Mouse (Mus musculus) C2C12 (cell line): Measurements from ENCODE around the gene Sh3bp4.

Source experiments
- CEBPB ChIP-seq: IDR thresholded peaks from one replicate; pipeline ENCODE4 v1.6.1; 2011; ENCODE audit warnings: low read depth, mild to moderate bottlenecking, control low read depth, moderate library complexity
- CTCF ChIP-seq: IDR thresholded peaks from one replicate; pipeline ENCODE4 v1.5.1; 2011; ENCODE audit not compliant: control insufficient read depth, insufficient read depth, insufficient read length
- FOSL1 ChIP-seq: IDR thresholded peaks from one replicate; pipeline ENCODE4 v1.8.0; 2011; ENCODE audit warnings: mild to moderate bottlenecking, low read length; ENCODE audit not compliant: poor library complexity, insufficient read depth, severe bottlenecking
- MAX ChIP-seq: IDR thresholded peaks from one replicate; pipeline ENCODE4 v1.6.1; 2011; ENCODE audit warnings: mild to moderate bottlenecking, control low read depth
- MYOD1 ChIP-seq: IDR thresholded peaks from one replicate; pipeline ENCODE4 v1.6.1; 2011; ENCODE audit warnings: low read depth; ENCODE audit not compliant: control insufficient read depth, insufficient read length
- MYOG ChIP-seq: IDR thresholded peaks from one replicate; pipeline ENCODE4 v1.6.1; 2011; ENCODE audit not compliant: control insufficient read depth, insufficient read length; ENCODE audit errors: extremely low read depth
- USF1 ChIP-seq: IDR thresholded peaks from one replicate; pipeline ENCODE4 v1.6.1; 2011; ENCODE audit warnings: low read depth, mild to moderate bottlenecking, control low read depth, moderate library complexity

GRCm38 (mm10) chr1:89163483-89163882, 93.3 kb downstream of the Sh3bp4 start:
- TF ChIP-seq CTCF (no peak), MYOG (no peak), MAX (no peak), USF1 (no peak), CEBPB (no peak), FOSL1 (no peak), MYOD1 (no peak)
